Mouse (Mus musculus) kidney, adult 9 months (tissue): ENCODE results near the gene Cplx3.

Experiments used
- DNase-seq: peaks from one replicate; pipeline ENCODE4 v3.0.0; 2022

The Cplx3 gene

GRCm38 (mm10) chr9:57557215-57557614 is 48.9 kb downstream of the Cplx3 start:
- no peak for DNase-seq

GRCm38 (mm10) chr9:57554753-57555152 is 51.3 kb downstream of the Cplx3 start:
- DNase-seq: no peak

GRCm38 (mm10) chr9:57553119-57553518 is 53.0 kb downstream of the Cplx3 start:
- DNase-seq: no peak

- DNase-seq: peak; percentile 72
These were observed 53.8 kb downstream of the Cplx3 start, which contains the start of gene Mpi for GRCm38 (mm10) chr9:57552139-57552887. Mpi (minus strand) TSS chr9:57552763.

- peak; percentile 83 for DNase-seq
These were observed 55.8 kb downstream of the Cplx3 start for GRCm38 (mm10) chr9:57550126-57550862.
